Mouse (Mus musculus): ENCODE results near the gene Sp2.

- TF ChIP-seq CTCF (IDR thresholded peaks at IDR 0.05) (no peak), EP300 (IDR thresholded peaks at IDR 0.05) (no peak)
Measured at GRCm38 (mm10) chr11:96968476-96968875, 14.3 kb downstream of the Sp2 start.

All from lung, postnatal 0 days (tissue).